Mouse (Mus musculus) neutrophil, adult 83 days (primary cell): ENCODE measurements around the gene Olfr1299. TPM values are rescaled to one million over a fixed set of nuclear protein-coding genes. Genes with fewer than 3 reads are reported as not detected.

Source experiments
- total RNA-seq, 2 experiments: library from RNA; stranded (reverse); gene quantifications; one replicate each; pipeline ENCODE4 v1.2.4; 2023

The Olfr1299 gene
- total RNA-seq, result not detected

DNA sequence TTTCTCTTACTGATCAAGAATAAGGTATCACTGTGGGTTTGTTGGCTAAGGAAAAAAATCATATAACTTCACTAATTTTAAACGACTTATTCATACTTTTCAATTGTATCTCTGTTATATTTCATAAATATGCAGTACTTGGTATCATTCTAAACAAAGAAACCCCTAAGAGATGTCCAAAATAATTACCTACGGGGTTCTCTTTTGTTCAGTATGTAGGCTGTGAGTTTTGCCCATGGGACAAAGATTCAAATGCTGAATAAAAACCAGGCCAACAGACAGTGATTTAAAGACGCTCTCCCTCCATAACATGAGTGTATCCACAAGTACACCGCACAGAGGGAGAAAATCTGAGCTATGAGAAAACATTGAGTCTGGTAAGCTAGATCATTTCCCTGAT, at the start of gene Olfr1299:
Gene Olfr1299 (plus strand): TSS at position 301 of the 400 bp plus-strand sequence.

DNA sequence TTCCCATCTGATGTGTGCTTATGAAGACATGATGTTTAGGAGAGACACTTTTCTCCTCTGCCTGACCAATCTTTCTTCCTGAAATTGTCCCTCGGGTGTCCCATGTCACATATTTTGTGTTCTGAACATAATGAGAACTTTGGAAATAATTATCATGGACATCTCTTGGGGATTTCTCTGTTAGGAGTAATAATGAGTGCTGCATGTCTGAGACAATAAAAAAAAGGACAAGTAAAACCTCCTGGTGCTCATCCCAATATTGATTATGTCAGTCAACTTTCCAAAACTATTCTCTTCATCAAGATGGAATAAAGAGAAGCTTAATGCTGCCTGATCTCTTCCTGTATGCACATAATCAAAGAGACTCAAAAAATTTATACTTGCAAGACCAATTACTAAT, 34.8 kb upstream of the Olfr1299 start, which contains the start of gene Olfr1297:
Gene Olfr1297 (minus strand): TSS at position 101 of the 400 bp plus-strand sequence.

DNA sequence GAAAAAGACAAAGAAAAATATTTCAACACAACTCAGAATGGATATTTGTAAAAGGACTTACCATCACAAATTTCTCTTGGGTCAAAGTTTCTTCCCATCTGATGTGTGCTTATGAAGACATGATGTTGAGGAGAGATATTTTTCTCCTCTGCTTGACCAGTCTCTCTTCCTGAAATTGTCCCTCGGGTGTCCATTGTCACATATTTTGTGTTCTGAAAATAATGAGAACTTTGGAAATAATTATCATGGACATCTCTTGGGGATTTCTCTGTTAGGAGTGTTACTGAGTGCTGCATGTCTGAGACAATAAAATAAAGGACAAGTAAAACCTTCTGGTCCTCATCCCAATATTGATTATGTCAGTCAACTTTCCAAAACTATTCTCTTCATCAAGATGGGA, 12.1 kb upstream of the Olfr1299 start, which contains the start of gene Olfr1298:
Gene Olfr1298 (minus strand): TSS at position 101 of the 400 bp plus-strand sequence.

Other genes with a start within 250 kb of the Olfr1299 start
- gene Olfr1286, start 238.3 kb upstream of the Olfr1299 start, total RNA-seq, result not detected
- not detected for gene Olfr1287, start 212.3 kb upstream of the Olfr1299 start, total RNA-seq
- not detected for gene Olfr1288, start 187.3 kb upstream of the Olfr1299 start, total RNA-seq
- gene Olfr1289, start 180.6 kb upstream of the Olfr1299 start, total RNA-seq, result not detected
- gene Olfr1290, start 167.6 kb upstream of the Olfr1299 start, total RNA-seq, result not detected
- not detected for gene Olfr1291-ps1, start 164.2 kb upstream of the Olfr1299 start, total RNA-seq
- gene Olfr1293-ps, start 136.2 kb upstream of the Olfr1299 start, total RNA-seq, result not detected
- gene Olfr1294, start 121.1 kb upstream of the Olfr1299 start, total RNA-seq, result not detected
- gene Olfr1295, start 91.7 kb upstream of the Olfr1299 start, total RNA-seq, result not detected
- not detected for gene Olfr1297, start 34.9 kb upstream of the Olfr1299 start, total RNA-seq
- gene Olfr1298, start 12.2 kb upstream of the Olfr1299 start, total RNA-seq, result not detected
- not detected for gene Olfr1301, start 89.6 kb downstream of the Olfr1299 start, total RNA-seq
- not detected for gene Olfr1302, start 116.0 kb downstream of the Olfr1299 start, total RNA-seq
- not detected for gene Olfr1303, start 158.9 kb downstream of the Olfr1299 start, total RNA-seq
- not detected for gene Olfr1305, start 215.7 kb downstream of the Olfr1299 start, total RNA-seq